Mouse (Mus musculus) urinary bladder, adult 2 months (tissue): ENCODE results near the gene Ckm. TPM values are rescaled to one million over a fixed set of nuclear protein-coding genes. Genes with fewer than 3 reads are reported as not detected.

Experiments used
- DNase-seq: peaks from one replicate; pipeline ENCODE4 v3.0.0; 2022; ENCODE audit warnings: low spot score
- polyA plus RNA-seq: library from polyadenylated mRNA; depleted of rRNA; stranded (reverse); fragments of >200 nt; gene quantifications from 2 replicates; pipeline ENCODE4 v1.2.3, GENCODE M21; 2012; rRNA removed

The Ckm gene
- polyA plus RNA-seq: 417 and 477 TPM in 2 replicates

DNA sequence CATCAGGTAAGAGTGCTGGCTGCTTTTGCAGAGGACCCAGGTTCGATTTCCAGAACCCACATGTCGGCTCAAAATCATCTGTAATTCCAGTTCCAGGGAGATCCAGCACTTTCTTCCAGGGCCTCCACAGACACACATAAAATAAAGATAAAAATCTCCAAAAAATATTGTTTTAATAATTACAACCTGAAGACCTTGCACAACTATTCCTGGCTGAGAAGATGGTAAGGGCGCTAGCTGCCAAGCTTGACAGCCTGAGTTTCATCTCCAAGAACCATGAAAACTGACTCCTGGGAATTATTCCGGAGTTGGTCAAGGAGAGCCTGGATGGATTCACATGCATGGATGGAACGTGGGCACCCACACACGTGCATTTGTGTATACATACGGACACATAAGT lies at the start of gene Ckm:
Gene Ckm (plus strand): TSS at position 301 of the 400 bp plus-strand sequence.
- DNase-seq: no peak

DNA sequence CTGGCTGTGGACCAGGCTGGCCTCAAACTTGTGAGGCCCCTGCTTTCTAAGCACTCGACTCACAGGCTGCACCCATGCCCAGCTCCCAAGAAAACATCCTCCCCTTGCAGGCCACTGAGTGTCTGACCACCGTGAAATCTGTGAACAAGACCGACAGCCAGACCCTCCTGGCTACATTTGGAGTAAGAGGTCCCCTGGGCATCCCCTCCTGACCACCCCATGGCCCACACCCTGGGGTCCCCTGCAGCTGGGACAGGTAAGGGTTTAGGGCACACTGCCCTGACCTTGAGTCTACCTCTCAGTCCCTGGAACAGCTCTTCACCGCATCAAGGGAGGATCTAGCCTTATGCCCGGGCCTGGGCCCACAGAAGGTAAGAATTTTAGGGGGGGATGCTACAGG lies 49.6 kb upstream of the Ckm start:
- no peak for DNase-seq

DNA sequence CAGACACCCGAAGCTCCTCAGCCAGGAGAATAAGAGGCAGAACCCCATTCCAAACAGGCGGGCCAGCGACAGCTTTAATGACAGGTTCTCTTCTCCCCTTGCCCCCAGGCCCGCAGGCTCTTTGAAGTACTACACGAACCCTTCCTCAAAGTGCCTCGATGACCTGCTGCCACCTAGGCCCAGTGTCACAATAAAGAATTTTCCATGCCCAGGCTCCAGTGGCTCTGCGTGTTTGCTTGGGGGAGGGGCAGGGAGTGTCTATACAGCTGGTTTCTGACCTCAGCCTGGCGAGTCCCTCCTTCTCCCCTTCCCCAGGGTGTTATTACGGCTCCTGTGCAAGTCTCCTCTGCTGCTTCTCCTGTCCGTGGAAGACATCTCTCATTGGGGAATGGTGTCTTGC lies 48.3 kb upstream of the Ckm start:
- no peak for DNase-seq

DNA sequence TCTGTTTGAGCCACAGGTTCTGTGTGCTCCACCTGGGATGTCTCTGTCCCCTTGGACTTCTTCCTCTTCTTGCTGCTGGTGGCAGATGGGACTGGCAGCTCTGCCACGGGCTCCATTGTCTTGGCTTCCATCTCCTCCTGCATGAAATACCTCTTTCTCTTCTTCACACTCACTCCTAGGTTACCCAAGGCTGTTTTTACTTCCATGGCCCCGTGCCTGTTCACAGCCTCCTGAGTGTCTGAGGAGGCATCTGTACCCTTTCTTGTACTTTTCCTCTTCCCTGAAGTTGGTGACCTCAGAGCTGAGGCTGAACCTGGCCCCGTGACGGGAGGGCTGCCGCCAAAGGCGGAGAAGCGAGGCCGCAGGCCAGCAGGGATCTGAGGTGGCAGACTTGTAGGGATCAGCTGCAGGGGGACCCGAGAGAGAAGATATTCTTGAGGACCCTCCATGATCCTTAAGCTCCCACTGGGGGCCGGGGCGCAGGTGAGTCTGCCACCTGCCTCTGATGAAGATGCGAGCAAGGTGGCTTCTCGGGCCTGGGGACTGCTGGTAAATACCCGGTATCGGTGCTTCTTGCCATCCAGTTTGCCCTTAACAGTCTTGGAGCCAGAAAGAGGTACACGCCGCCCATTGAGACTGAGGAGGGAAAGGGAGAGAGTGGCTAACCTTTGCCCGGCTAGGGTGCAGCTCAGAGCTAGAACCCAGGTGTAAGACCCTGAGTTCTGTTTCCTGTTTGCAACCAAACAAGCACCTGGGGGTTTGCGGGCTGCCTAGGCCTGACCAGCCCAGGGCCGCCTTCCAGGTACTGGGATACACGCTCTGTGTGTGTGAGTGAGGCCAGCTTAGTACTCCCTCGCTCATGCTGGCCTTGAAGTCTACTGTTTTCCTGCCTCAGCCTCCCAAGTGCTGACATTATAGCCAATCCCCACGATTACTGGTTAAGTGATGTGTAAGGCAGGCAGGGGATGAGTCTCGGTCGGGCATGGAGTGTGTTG lies 46.9 kb upstream of the Ckm start:
- no peak for DNase-seq

DNA sequence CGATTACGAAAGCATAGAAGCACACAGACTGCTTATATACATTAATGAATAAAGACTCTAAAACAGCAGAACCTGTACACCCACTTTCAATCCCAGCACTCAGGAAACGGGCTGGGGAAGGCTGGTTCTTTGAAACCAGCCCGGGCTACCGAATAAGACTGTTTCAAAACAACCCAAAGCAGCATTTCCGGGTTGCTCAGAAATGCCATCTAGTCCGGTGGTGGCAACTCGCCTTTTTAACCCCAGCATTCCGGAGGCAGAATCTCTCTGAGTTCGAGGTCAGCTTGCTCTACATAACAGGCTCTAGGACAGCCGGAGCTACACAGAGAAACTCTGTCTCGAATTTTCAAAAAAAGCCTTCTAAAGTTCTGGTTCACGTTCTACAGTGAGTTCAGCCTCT lies 45.9 kb upstream of the Ckm start:
- DNase-seq: no peak

DNA sequence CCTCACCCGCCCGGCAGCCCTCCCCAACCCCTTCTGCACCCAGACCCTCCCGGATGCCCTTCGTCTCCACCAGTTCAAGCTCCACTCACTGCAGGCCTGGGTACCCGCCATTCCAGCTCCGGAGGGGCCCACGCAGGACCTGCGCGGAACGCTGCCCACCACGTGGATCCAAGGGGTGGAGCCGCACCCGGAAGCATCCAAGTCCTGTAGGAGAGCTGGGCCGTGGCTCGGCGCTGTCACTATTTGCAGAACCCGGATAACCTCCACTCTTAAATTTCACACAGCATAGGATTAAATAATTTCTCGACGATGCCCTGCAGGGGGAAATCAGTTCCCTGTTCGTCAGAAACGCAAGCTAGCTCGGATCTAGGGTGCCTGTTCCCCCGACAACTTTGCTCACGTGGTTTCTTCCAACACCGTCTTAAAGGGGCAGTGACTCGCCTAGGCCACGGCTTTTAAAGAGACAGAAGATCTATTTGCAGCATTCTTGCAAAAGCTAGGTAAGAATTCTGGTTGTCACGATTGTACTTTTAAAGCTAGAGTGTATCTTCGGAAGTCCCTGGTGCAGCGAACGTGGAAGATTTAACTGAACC lies 45.2 kb upstream of the Ckm start, which contains the start of the genes Cd3eap and Ppp1r13l:
Gene Cd3eap (minus strand): TSS at position 185 of the 593 bp plus-strand sequence.
Gene Ppp1r13l (plus strand): TSS at position 451 of the 593 bp plus-strand sequence.
- DNase-seq: peak; percentile 78

DNA sequence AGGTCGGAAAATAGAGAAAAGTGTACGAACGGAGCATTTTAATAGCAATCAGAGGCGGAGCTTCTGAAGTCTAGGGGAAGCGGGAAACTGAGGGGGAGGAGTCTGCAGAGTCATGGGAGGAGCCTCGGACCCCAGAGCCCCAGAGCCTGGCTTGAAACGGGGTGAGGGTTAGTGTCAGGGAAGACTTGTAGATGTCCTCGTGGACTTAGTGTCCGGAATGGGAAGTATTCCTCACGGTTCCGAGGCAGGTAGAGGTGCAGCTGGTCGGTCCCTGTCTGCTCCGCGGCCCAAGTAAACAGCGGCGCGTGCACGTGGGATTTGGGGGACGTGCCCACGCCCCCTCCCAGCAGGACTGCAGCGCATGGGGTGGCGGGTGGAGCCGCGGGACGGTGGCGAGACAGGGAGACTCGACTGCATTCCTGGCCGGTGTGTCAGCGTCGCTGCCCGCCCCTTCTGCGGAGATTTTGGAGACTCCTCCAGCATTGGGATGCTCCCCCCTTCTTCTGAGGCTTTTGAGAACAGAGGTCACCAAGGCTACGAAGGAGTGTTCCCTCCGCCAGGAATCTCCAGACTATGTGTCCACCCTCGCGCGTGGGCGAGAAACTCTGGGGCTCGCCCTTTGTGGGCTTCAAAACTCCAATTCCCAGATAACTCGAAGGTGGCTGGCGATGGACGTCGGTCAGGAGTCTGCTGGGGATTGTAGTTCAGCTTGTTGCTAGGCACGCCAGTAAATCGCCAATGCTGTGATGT lies 44.5 kb upstream of the Ckm start:
- DNase-seq: peak; percentile 74

DNA sequence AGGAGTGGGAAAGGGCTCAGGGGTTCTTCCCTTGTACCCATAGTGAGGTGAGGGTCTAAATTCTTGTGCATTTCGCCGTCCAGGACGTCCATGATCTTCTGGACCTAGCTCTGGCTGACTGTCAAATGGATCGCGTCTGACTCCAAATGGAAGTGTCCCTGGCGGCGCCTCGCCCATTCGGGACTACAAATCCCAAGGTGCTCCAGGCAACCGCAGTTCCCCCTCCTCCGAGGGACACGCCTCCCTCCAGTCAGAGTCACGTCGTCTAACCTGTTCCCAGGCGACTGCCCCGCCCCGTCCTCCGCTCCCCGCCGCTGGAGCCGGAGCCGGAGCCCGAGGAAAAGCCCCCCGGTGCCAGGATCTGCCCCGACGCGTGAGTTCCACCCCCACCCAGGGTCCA lies 43.6 kb upstream of the Ckm start:
- DNase-seq: peak; percentile 74

DNA sequence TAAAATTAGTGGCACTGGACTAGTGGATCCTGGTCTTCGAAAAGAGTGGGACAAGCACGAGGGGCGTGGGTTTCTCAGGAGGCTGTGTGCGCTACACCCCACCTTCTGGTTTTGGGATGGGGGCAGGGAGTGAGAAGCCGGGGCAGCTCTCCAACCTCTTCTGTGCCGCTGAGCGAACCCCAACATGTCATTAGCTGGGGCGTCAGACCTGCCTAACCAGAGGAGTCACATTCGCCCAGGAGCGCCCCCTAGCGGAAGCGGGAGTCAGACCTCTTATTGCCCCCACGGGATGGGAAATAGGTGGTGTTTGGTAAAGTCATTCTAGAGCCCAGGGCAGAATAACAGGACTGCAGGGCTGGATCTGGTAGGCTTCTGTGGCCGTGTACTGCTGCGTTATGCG lies 42.9 kb upstream of the Ckm start:
- DNase-seq: peak; percentile 91

DNA sequence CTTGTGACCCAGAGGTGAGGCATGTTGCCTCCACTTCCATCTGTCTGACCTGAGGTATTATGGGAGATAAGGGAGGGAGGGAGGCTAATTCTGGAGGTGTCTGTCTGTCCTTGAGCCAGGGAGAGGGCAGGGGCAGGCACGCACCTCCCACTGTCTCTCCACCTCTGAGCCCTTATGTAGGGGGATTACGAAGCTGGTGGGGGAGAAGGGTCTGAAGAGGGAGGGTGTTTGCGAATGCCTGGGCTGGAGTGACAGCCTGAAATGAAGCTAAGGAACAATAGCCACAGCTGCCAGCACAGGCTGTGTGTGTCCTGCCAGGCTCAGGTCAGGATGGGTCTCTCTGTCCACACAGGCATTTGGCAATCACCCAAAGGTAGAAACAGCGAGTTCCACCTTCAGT lies 42.3 kb upstream of the Ckm start:
- no peak for DNase-seq

DNA sequence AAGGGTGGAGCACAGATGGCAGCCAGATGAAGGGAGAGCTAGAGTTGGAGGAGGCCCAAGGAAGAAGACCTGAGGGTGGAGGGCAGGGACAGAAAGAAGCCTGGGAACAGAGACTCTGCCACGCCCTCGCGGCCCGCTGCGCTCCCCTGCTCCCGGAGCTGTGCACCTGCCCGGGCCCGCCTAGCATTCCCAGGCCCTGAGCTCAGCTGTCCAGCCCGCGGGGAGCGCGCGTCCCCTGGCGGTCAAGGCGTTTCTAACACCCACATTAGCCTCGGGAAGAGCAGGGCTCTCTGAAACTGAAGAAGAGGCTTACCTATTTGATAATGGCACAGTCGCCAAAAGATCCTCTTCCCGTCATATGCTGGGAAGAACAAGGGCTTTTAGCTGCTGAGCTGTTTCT lies 40.7 kb upstream of the Ckm start:
- peak; percentile 81 for DNase-seq

DNA sequence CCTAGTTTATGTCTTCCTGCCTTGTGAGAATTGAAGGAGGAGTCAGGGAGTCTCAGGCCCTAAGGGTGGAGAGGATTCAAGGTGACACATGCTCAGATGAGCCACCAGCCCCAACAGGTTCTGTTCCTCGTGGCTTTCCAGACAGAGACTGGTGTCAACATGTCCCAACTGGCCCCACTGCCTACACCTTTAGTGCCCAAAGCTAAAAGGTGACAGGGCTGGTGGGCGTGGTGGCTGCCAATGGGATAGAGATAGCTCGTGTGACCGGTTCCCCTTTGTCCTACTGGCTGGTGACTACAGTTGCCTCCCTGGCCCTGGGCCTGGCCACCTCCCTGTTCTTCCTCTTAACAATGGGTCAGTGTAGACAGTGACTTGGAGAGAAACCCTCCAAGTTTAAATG lies 39.2 kb upstream of the Ckm start:
- no peak for DNase-seq

DNA sequence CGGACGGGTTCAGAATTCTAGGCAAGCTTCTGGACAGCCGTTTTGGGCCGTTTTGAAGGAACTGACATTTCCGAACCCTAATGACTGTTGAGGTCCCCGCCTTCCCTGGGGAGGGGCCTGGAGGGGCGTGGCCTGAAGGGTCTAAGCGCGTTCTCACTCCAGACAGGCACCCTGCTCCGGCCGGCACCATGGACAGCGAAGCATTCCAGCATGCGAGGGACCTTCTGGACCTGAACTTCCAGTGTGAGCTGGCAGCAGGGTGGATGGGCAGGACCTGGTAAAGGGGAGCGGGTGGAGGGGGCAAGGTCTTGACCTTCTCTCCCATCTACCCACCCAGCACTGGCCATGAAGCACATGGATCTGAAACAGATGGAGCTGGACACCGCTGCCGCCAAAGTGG lies 36.2 kb upstream of the Ckm start:
- DNase-seq: no peak

DNA sequence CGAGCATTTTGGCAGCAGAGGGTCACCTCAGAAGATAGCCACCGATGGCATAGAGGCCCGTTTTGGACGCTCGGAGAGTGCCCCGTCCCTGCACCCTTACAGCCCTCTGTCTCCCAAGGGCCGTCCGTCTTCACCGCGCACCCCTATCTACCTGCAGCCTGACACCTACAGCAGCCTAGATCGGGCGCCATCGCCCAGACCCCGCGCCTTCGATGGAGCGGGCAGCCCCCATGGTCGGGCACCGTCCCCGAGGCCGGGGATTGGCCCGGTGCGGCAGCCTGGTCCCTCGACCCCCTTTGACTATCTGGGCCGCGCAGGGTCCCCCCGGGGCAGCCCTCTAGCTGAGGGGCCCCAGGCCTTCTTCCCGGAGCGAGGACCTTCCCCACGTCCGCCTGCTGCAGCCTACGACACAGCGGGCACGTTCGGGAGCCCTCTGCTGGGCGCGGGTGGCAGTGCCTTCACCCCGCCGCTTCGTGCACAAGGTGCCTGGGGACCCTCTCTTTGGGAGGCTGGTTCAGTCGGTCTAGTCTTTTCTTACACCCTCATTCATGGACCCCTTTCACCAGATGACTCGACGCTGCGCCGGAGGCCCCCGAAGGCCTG lies 34.7 kb upstream of the Ckm start:
- no peak for DNase-seq

DNA sequence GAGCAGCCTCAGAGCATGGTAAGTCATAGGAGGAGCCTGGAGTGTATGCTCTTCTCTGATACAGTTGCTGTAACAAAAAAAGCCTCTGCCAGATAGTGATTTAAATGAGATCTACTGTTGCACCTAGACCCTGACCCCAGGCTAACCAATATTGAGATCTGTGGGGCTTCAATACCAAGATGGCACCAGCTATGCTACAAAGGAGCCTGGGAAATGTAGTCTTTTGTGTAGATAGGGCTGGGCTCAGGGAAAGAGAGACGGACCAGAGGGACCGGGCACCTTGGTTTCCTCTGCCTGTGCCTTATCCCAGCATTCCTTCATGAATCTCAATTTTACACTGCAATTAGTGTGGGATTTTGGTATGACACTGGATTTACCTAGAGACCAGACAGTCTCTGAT lies 31.2 kb upstream of the Ckm start:
- DNase-seq: no peak

DNA sequence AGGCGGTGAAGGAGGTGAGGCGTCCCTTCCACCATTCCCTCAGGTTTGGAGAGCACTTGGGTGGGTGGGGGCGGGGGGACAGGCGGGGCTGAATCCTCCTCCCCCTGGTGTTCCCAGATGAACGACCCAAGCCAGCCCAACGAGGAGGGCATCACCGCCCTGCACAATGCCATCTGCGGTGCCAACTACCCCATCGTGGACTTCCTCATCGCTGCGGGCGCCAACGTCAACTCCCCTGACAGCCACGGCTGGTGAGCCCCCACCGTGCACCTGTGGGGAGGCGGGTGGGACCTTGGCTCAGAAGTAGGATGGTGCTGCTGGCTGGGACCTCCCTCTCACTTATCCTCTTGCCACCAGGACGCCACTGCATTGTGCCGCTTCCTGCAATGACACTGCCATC lies 29.2 kb upstream of the Ckm start:
- no peak for DNase-seq

DNA sequence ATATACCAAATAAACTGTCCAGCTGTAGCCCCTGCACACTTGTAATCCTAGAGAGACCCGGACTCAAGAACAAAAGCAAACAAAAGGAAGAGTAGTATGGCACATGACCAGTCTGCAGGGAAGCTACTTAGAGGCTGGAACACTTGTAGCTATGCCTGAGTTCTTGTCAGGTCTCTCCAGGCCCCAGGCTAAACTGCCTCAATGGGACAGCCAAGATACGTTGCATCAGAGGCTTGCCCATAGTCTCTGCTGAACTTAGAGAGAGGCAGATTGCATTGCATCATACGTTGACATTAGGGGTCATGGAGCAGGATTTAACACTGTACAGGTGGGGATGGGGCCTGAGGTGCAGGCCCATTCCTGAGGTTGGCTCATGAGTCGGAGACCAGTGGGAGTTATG lies 28.6 kb upstream of the Ckm start:
- DNase-seq: no peak

DNA sequence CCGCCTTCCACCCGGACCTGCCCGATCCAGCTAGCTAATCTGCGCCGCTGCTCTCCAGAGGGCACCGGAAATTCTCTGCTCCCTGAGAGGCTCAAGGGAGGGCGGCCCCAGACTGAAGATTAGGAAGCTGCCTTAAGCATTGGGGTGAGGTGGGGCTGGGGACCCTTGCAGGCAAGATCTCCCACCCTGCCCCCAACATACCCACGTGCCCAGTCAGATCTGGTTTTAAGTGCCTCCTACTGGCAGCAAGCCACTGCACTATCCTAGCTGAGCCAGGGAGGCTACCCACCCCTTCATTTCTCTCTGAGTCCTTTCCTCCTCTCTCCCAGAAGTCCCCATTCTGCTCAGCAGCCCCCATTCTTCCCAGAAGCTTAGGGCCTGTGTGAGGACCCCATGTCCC lies 26.5 kb upstream of the Ckm start:
- DNase-seq: no peak

DNA sequence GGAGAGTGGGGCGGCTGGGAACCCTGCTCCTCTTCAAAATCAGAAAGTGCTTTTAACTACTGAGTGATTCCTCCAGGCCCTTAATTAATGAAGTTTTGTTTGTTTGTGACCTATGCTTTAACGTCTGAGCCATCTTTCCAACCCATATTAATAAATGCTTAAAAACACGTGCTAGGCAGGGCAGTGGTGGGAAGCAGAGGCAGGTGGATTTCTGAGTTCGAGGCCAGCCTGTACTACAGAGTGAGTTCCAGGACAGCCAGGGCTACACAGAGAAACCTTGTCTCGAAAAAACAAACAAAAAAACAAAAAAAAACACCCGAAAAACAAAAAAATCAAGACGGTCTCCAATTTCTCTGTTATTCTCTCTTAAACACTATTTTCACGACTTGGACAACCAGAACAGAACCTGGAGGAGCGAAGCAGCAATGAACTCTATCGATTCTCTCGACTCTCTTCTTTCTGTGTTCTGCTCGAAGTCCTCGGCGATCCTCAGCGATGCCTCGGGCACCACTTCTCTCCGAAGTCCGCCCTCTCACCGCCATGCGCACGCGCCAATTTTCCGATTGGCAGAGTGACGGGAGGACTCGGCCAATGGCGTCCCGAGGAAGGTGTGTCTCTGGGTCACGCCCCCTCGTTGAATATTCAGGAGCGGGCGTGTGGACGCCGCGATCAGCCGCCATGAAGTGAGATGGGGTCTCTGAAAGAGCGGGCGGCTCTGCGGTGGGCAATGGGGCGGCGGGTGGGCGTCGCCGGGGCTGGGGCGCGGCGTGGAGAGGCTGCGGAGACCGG lies 23.0 kb upstream of the Ckm start, which contains the start of gene Ercc2:
Gene Ercc2 (plus strand): TSS at position 634 of the 789 bp plus-strand sequence.
- peak; percentile 98 for DNase-seq

DNA sequence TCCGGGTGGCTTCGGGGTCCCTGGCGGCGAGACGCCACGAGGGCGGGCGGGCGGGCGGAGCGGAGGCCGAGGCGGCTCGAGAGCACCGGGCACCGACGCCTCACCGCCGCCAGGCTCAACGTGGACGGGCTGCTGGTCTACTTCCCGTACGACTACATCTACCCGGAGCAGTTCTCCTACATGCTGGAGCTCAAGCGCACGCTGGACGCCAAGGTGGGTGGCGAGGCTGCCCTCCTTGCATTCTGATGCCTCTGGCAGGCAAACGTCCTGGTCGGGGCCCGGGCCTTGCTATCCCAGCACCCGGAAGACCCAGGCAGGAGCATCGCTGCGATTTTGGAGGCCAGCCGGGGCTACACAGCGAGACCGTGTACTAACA lies 22.4 kb upstream of the Ckm start:
- DNase-seq: no peak

DNA sequence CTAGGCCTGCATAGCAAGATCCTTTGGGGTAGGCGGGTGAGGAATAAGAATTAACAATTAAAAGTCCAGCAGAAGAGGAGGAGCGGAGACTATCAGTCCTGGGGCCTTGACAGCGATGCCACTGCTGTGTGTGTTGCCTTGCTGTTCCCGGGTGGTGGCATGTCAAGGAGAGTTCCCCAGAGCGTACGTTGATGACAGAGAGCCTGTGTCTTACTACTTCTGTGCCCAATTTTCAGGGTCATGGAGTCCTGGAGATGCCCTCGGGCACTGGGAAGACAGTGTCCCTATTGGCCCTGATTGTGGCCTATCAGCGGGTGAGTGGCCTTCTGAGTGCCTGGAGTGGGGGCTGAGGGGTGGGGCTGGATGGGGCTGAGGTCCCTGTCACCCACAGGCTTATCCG lies 20.9 kb upstream of the Ckm start:
- DNase-seq: no peak
